In the genomic region with DNA sequence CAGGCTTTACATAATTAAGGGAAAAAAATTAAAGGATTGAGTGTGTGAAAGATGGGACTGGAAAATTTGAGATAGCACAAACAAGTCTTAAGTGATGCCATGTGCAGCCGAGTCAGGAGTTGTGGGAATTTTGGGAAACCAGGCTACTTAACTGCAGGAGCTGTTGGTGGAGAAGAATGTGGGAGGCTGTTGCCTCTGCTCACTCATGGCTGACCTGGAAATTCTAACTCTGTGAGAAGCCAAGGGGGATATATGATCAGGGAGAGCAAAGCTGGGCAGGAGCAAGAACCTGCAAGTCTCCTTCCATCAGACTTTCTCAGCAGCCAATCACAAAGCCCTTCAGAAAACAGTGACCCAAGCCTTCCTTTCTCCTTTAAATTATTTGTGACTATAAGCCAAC, we compare ENCODE assay signal across 17 mouse cellular contexts.
"Had no signal": no experiment of that assay in that cellular context is flagged by ENCODE, and none has a peak within 500 bp of the region (broad histone marks: within the 10 kb centered on the region; RNA-seq: fewer than 3 reads in every experiment).

No protein-coding gene starts in this region.

- H3K27me3 ChIP-seq: limb, embryonic 12.5 days; limb, embryonic 15.5 days; midbrain, embryonic 12.5 days; midbrain, embryonic 15.5 days; neural tube, embryonic 12.5 days; neural tube, embryonic 15.5 days had no signal

- H3K9me3 ChIP-seq: limb, embryonic 12.5 days; limb, embryonic 15.5 days; midbrain, embryonic 12.5 days; midbrain, embryonic 15.5 days; neural tube, embryonic 12.5 days; neural tube, embryonic 15.5 days had no signal

- H3K4me1 ChIP-seq: limb, embryonic 12.5 days; limb, embryonic 15.5 days; midbrain, embryonic 12.5 days; midbrain, embryonic 15.5 days; neural tube, embryonic 12.5 days; neural tube, embryonic 15.5 days had no signal

- H3K27ac ChIP-seq: limb, embryonic 12.5 days; limb, embryonic 15.5 days; liver, embryonic 14.5 days; macrophage; midbrain, embryonic 12.5 days; midbrain, embryonic 15.5 days; neural tube, embryonic 12.5 days; neural tube, embryonic 15.5 days had no signal

- DNase-seq: kidney, adult 8-10 months; kidney, postnatal 14 days; left cerebral cortex, postnatal 4 days; liver, postnatal 0 days; lung, embryonic 14.5 days; thymus, adult 18-20 months; thymus, postnatal 36 days had no signal

- H3K36me3 ChIP-seq: limb, embryonic 12.5 days; limb, embryonic 15.5 days; midbrain, embryonic 12.5 days; midbrain, embryonic 15.5 days; neural tube, embryonic 12.5 days; neural tube, embryonic 15.5 days had no signal

- ATAC-seq: liver, postnatal 0 days; lung, postnatal 0 days; midbrain, embryonic 15.5 days had no signal

- H3K4me2 ChIP-seq: limb, embryonic 12.5 days; limb, embryonic 15.5 days; liver, embryonic 11.5 days; lung, embryonic 14.5 days; midbrain, embryonic 12.5 days; midbrain, embryonic 15.5 days; neural tube, embryonic 12.5 days; neural tube, embryonic 15.5 days had no signal

- H3K4me3 ChIP-seq: limb, embryonic 12.5 days; limb, embryonic 15.5 days; midbrain, embryonic 12.5 days; midbrain, embryonic 15.5 days; neural tube, embryonic 12.5 days; neural tube, embryonic 15.5 days had no signal

- H3K9ac ChIP-seq: limb, embryonic 12.5 days; limb, embryonic 15.5 days; liver, embryonic 14.5 days; liver, postnatal 0 days; lung, embryonic 14.5 days; midbrain, embryonic 12.5 days; midbrain, embryonic 15.5 days; neural tube, embryonic 12.5 days; neural tube, embryonic 15.5 days had no signal
